Mouse (Mus musculus) yolk sac, embryonic 10.5 days (tissue): ENCODE measurements around the gene Shisa4.
"Not testable (repeated sequence)": the region's sequence is repeated elsewhere in the genome, so short reads cannot be mapped to it uniquely, and the experiment has no call there.

Source experiments
- DNase-seq: peaks from one replicate; pipeline ENCODE4 v3.0.0-alpha.2; 2017; ENCODE audit warnings: low spot score

The Shisa4 gene

DNA sequence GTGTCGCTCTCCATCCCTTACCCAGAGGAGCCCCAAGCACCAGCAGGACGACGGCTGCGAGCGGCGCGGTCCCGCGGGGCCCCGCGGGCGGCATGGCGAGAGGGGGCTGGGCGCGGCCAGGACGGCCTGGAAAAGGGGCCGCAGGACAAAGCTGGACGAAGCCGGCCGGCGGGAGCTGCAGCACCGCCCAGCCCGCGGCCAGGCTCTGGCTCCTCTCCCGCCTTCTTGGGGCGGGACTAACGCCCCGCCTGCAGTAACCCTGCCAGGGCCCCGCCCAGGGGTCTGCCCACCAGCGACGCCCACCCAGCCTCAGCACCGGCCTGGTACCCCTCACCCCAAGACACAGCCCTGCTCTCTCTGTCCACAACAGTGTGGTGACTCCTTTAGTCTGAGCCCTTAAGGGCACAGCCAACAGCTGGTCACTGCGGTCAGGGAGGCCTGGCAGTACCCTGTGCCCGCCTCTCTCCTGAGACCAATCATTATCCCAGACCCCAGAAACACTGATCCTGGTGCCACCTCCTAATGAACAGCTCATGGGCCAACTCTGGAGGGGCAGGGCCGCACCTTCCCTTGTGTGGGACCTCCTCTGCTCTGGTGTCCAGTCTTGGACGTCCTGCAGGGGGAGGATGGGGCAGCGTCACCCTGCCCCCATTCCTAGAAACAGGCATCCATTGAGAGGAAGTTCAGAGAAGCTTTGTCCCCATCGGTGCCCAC lies at the start of gene Shisa4:
Shisa4 (minus strand) TSS at position 370 of the 714 bp plus-strand sequence.
- peak; percentile 85 for DNase-seq

DNA sequence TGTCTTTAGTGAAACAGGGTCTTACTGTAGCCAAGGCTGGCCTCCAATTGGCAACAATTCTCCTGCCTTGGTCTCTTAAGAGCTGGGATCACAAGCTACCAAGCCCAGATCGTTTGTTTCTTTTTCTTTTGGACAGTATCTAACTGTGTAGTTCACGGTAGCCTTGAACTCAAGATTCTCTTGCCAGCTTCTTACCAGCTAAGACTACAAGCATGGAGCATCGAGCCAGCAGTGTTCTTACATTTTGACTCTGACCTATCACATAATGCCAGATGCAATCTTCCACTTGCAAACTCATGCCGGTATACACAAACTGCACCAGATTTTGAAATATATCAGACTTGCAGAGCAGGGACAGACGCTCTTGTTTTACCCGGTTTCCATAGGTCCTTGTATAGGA lies 47.7 kb upstream of the Shisa4 start:
- DNase-seq, result no peak

DNA sequence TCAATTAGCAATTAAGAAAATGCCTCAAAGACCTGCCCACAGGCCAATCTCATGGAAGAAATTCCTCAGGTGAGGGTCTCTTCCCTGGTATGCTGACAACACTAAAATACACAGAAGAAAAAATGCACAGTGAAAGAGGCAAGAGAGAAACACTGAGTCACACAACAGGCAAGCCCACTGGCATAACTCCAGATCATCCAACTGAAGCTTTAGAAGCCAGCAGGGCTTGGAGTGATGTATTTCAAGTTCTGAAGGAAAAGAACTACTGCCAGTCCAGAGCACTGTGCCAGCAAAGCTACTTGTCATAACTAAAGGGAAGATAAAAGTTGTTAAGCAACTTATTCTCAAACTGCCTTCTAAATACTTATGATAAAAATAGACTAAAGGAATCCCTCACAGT lies 39.0 kb upstream of the Shisa4 start:
- no peak for DNase-seq

DNA sequence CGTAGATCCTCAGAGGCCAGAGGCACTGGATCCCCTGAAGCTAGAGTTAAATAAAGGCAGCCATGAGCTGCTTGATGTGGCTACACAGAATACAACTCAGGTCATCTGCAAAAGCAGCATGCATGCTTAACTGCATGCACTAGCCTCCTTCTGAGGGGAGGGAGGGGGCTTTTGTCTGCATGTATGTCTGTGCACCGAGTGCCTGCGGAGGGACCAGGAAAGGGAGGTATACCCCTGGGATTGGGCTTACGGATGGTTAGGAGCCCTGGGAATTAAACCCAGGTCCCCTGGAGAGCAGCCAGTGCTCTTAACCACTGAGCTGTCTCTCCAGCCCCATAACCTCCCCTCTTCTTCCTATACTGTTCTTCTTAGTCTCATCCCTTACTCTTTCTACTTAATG lies 37.1 kb upstream of the Shisa4 start:
- no peak for DNase-seq

DNA sequence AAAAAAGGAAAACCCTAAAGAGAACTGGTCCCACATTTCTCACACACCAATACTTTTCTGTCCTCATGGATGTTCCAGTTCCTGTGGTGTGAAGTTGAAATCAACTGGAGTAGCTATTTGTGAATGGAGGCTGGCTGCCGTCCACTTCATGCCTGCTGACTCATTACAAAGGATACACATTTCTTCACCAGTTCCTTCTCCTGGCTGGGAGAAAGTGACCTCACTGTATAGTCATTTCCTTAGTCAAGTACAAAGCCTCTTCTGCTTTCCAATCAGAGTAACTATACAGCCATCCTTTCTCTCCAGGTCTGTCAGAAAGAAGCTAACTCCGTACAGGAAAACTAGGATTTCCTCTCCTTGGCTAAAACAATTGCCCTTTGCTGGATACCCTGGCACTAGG lies 35.9 kb upstream of the Shisa4 start:
- no peak for DNase-seq

GRCm38 (mm10) chr1:135408973-135409372 lies 33.9 kb upstream of the Shisa4 start:
- no peak for DNase-seq

- DNase-seq, result no peak
Measured at GRCm38 (mm10) chr1:135405356-135405755, 30.3 kb upstream of the Shisa4 start.

- DNase-seq, result no peak
Measured at GRCm38 (mm10) chr1:135401452-135402110, 26.5 kb upstream of the Shisa4 start.

DNA sequence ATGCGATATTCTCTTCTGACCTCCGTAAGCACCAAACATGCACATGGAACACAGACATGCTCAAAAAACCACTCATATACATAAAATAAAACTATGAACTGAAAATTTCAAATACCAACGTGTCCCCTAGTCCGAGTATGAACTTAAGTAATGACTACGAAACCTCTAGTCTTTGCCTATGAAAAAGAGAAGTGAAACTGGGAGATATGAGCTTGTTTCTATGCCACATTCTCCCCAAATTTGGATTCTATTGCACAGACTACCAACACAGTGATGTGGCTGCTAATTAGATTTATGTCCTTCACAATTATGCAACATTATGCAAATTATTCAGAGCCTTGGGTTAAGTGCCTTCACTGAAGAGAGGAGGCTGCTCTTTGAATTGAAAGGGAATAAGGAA lies 24.4 kb upstream of the Shisa4 start:
- DNase-seq, result no peak

DNA sequence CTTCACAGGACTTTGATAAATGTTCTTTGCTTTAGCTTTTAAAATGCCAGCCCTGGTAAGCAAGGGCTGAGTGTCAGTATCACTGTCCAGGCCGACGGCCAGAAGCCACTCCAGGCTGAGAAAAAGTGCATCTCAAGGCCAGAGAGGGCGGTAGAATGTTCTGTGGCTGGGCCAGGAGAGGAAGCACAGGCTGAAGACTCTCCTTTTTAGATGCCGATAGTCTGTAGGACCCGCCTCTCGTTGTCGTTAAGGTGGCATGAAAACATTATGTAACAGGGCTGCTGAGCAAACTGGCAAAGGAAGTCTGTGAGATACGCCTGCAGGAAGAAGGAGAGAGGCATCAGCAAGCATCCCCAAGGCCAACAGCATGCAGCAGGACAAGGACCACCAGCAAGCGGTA lies 10.1 kb upstream of the Shisa4 start:
- DNase-seq, result no peak

DNA sequence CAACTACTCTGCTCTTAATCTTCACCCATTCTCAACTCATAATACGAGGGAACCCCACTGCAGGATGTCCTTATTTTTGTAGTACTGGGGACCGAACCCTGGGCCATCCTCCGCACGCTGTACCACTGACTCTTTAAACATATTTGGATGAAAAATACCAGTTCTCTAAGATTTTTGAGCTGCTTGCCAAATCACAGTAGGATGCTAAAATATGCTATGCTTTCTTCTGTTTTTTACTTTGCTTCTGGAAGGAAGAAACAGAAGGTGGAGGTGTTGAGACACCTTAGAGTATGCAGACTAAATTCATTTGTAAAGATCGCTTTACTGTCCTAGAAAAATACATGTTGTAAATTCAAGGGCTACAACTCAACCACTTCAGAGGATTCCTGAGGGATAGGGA lies 9.1 kb upstream of the Shisa4 start:
- DNase-seq, result no peak

GRCm38 (mm10) chr1:135381560-135381959 lies 6.5 kb upstream of the Shisa4 start:
- DNase-seq, result not testable (repeated sequence)

- DNase-seq, result no peak
Measured at GRCm38 (mm10) chr1:135380071-135380991, 5.3 kb upstream of the Shisa4 start.

DNA sequence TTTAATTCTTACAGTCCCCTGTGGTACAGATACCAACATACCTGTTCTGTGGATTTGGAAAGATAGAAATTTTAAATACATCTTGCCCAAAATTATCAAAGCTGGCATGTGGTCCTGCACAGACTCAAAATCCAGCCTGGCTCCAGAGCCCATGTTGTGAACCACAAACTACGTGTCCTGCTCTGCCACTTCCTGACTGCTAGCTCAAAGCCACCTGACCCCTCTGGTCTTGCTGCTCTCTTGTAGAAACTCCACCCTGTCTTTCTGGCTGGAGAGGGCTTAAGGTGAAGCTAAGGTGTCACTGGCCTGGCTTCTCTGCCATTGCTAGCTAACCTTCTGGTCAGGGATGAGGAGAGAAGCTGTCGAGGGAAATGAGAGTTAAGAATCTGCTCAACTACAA lies 4.0 kb upstream of the Shisa4 start:
- no peak for DNase-seq

DNA sequence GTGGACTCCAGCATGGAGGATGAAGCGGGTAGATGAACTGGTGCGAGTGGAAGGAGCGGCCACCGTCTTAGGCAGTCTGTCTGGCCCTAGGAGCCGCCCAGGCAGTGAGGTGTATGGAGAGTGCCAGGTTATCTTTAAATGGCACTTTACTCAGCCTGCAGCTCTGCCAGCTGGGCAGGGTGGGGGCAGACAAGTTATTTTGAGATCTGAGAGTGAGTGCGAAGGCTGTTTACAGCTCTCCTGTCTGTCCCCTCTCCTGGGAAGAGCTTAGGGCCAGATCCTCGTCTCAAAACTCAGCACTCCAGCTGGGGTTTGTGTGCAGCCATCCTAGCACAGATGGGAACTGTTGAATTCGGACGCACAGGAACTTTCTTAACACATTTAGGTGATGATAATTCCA lies 3.5 kb upstream of the Shisa4 start:
- DNase-seq, result no peak

DNA sequence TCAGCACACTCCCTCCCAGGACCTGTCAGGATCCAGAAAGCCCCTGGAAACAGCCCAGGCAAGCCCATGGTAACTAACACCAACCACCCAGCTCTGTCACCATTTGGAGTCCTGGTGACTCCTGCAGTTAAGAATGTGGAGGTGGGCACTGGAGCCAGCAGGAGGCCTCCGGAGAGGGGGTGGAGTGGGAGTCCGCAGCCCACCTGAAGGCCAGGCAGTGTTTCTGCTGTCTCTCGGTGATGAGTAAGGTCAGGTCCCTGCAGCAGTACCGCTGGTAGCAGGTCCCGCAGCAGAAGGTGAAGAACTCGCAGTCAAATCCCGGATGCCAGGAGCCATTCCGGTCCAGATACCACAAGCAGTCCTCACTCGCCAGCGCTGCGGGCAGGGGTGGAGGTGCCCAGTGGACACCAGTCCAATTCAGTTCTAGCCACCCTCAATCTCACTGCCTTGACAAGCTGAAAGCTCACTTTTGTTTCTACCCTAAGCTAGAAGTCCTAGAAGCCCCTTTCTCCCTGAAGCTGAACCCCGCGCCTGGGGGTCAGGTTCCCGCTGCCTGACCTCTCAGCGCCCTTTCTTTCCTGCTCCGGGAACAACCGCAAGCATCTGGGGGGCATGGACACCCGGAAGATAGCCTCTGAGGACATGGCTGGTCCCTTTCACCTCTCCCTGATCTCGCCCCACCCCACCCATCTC lies 716 bp downstream of the Shisa4 start:
- DNase-seq, result no peak

DNA sequence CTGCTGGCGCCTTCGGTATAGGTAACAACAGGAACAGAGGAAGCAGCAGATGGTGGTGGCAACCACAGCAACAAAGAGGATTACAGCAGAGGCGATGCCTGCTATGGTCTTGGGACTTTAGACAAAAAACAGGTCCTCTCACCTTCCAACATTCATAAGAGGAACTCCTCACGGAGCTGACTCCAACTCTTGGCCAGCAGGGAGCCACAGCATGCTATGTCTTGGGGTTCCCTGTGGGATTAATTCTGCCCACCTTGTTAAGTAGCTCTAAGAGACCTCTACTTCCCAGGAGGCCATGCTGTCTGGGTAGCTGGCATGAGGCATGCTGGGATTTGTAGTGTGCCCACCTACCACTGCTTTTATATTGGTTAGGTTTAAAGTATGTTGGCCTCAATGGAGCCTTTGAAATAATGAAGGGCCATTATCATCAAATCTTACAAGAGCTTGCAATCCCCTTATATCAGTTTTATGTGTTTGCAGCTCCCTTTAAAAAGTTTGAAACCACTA lies 1.8 kb downstream of the Shisa4 start:
- DNase-seq, result no peak

- DNase-seq, result no peak
Measured at GRCm38 (mm10) chr1:135369415-135369814, 5.6 kb downstream of the Shisa4 start.

DNA sequence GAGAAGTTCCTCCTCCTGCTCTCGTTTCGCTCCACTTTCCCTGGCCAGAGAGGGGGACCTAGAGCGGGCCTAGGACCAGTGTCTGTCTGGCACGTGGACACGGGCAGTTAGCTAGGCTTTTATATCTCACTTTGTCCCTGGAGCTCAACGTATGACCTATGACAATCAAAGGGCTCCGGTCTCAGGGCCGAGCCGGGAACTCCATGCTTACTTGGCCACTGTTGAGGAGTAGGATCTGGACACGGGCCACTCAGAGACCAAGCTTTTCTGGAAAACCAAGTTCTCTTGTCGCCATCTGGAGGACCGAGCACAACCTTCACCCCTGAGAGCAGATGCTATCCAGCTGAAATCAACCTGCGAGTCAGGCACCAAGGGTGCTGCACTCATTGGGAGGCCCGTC lies 6.1 kb downstream of the Shisa4 start:
- DNase-seq, result peak; percentile 53

DNA sequence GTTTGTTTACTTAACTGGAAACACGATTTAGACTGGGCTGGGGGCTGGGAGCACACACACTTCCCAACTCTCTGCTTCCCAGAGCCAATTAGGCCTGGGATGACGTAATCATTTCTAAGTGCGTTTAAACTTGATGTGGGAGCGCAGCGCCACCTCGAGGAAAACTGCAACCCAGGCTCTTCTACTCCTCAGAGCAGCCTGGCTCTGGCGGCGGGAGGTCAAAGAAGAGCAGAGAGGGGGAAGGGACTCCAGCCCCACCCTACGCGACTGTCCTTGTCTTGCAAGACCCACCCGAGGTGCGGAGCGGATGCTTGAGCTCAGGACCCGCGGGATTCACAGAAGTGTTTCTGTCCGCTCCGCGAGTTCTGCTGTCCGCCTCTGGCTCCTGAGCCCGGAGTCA lies 6.8 kb downstream of the Shisa4 start:
- peak; percentile 83 for DNase-seq

DNA sequence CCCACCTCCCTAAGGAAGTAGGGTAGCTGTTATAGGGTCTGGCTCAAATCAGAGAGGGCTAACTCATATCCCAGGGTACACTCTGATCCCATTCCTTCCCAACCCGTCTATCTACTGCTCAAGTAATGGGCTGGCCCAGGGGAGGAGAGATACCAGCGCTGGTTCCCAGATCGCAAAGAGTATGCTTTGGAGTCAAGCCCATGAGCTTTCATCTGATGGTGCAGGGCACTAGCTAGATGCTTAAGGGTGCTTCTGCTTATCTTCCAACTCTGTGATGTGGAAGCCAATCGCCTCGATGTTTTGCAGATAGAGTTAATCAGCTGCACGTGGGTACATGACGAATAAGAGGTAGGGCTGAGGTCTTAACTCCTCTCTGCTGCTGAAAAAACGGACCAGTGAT lies 7.4 kb downstream of the Shisa4 start:
- DNase-seq, result no peak

- DNase-seq, result no peak
Measured at GRCm38 (mm10) chr1:135367005-135367404, 8.0 kb downstream of the Shisa4 start.
